Mouse (Mus musculus): ENCODE measurements around the gene Kirrel.

DNA sequence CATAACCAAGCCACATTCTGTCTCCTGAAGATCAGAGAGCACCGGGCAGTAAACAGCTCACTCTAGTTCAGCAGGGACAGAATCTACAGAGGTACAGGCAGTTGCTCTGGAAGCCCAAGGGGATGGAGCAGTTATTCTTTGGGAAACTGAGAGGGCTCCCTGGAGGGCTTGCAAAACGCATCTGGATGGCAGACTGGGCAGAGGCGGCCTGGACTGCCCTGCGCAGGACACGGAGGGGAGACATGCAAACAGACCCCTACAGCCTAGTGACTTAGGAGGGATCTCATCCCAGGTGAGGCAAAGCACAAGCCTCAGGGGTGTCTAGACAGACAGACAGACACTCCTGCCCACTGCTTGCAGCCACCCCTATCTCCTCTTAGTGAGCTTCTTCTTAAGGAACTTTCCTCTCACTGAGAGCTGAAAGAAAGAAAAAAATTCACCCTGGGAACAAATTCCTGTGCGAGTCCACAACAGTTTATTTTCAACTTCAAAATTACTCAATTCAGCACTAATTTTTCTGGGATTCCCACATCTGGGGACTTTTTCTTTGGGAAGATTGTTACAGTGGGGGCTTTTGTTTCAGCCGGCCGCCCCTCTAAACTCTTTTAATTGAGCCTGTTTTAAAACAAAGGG is 24.4 kb downstream of the Kirrel start:
- TF ChIP-seq CTCF (IDR thresholded peaks at IDR 0.05; ENCODE audit: low read depth) (no peak), EP300 (IDR thresholded peaks at IDR 0.05; ENCODE audit: low read depth) (no peak)
